Mouse (Mus musculus) left cerebral cortex, adult 18-20 months (tissue): ENCODE measurements around the gene Pvalb. TPM values are rescaled to one million over a fixed set of nuclear protein-coding genes. Genes with fewer than 3 reads are reported as not detected.

Source experiments
- DNase-seq, 2 experiments: peaks; one replicate each; pipeline ENCODE4 v3.0.0; 2021 to 2022; ENCODE audit warnings: low spot score in 2 of 2, mixed read lengths in 1 of 2
- total RNA-seq, 2 experiments: library from RNA; stranded (reverse); gene quantifications; 2 replicates each; pipeline ENCODE4 v1.2.3; 2021

Gene Pvalb
- total RNA-seq, 2 experiments from 2014 or later = 91.2 to 126 TPM

DNA sequence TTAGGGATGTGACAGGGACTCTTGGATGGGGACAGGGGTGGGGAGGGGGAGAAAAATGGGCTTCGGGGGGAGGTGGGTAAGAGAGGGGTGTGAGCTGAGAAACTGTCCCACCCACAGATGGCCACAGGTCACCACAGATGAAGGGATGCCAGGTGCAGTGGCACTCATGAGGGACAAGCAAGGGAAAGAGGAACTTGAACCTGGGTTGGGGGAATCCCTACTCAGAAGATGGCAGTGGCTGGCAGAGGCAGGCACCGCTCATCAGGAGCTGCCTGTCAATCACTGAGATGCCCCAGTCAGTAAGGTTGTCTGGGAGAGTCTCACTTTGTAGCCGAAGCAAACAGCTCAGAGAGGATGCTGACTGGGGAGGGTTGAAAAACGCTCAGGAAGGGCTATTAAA, 40.9 kb downstream of the Pvalb start:
- DNase-seq = no peak

- DNase-seq = no peak
These were observed 41.7 kb downstream of the Pvalb start for GRCm38 (mm10) chr15:78164466-78164865.

- DNase-seq = no peak
These were observed 44.3 kb downstream of the Pvalb start for GRCm38 (mm10) chr15:78161946-78162345.

- no peak for DNase-seq
These were observed 47.9 kb downstream of the Pvalb start for GRCm38 (mm10) chr15:78158335-78158734.

DNA sequence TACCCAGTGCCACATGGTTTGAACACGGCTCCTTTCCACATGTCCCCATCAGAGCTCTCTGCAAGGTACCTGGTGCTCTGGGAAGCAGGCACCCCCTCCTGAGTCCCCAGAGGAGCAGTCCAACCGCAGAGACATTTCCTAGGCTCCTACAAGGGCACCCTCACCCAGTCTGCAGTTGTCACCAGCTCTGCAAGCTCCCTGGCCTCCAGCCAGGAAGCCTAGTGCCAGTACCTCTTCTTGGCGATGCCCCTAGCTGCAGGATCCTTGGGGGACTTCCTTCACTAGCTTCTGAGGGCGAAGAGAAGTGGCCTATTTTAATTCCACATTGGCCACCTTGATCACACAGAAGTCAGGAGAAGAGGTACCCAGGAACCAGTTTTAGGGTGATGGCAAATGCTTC, 48.4 kb downstream of the Pvalb start:
- no peak for DNase-seq

- no peak for DNase-seq
These were observed 48.9 kb downstream of the Pvalb start for GRCm38 (mm10) chr15:78157330-78157729.

GRCm38 (mm10) chr15:78155421-78155820, 50.8 kb downstream of the Pvalb start:
- no peak for DNase-seq

- no peak for DNase-seq
These were observed 53.0 kb downstream of the Pvalb start for GRCm38 (mm10) chr15:78153045-78153775.

GRCm38 (mm10) chr15:78148565-78148964, 57.6 kb downstream of the Pvalb start:
- no peak for DNase-seq

Other genes starting within 250 kb of the Pvalb start
- gene Foxred2, start 249.7 kb downstream of the Pvalb start, total RNA-seq = 10 to 100 TPM; 10.6 to 14.0 TPM
- gene Eif3d, start 235.6 kb downstream of the Pvalb start, total RNA-seq = 100 to 1,000 TPM; 101 to 102 TPM
- gene Cacng2, start 86.4 kb downstream of the Pvalb start, total RNA-seq = 10 to 100 TPM; 51.4 to 54.6 TPM
- gene Ift27, start 32.3 kb downstream of the Pvalb start, total RNA-seq = 10 to 100 TPM; 28.6 to 30.7 TPM
- 1 to 10 TPM in 1 of 2 experiments, under 1 TPM in 1; 0.95 to 1.5 TPM for gene Ncf4, start 38.4 kb upstream of the Pvalb start, total RNA-seq
- gene Csf2rb2, start 99.3 kb upstream of the Pvalb start, total RNA-seq = under 1 TPM; 0.66 to 0.72 TPM
- gene Csf2rb, start 119.4 kb upstream of the Pvalb start, total RNA-seq = under 1 TPM; 0.66 to 1.00 TPM
- gene Tex33, start 189.5 kb upstream of the Pvalb start, total RNA-seq = not detected
- 10 to 100 TPM; 31.6 to 33.8 TPM for gene Tst, start 199.5 kb upstream of the Pvalb start, total RNA-seq
- 10 to 100 TPM; 28.4 to 33.0 TPM for gene Mpst, start 200.0 kb upstream of the Pvalb start, total RNA-seq
- gene Kctd17, start 222.2 kb upstream of the Pvalb start, total RNA-seq = 100 to 1,000 TPM; 313 to 338 TPM